Mouse (Mus musculus) thymus, postnatal 10 days (tissue): ENCODE data around the gene Ctnnd2.

Source experiments
- DNase-seq, 2 experiments: peaks; one replicate each; pipeline ENCODE4 v3.0.0; 2021; ENCODE audit warnings: low spot score in 2 of 2

The Ctnnd2 gene

GRCm38 (mm10) chr15:30719226-30719625, 546.8 kb downstream of the Ctnnd2 start:
- no peak for DNase-seq

- DNase-seq = no peak
Observed at GRCm38 (mm10) chr15:30721098-30721497, 548.7 kb downstream of the Ctnnd2 start.

- no peak for DNase-seq
Observed at GRCm38 (mm10) chr15:30726066-30726465, 553.7 kb downstream of the Ctnnd2 start.

- no peak for DNase-seq
Observed at GRCm38 (mm10) chr15:30738178-30738577, 565.8 kb downstream of the Ctnnd2 start.

GRCm38 (mm10) chr15:30740728-30741127, 568.3 kb downstream of the Ctnnd2 start:
- peak; percentile 8 to 41 for DNase-seq

GRCm38 (mm10) chr15:30757991-30758390, 585.6 kb downstream of the Ctnnd2 start:
- DNase-seq = no peak

- DNase-seq = no peak
Observed at GRCm38 (mm10) chr15:30762211-30762610, 589.8 kb downstream of the Ctnnd2 start.

GRCm38 (mm10) chr15:30762695-30763285, 590.4 kb downstream of the Ctnnd2 start:
- DNase-seq = no peak

GRCm38 (mm10) chr15:30776931-30777330, 604.5 kb downstream of the Ctnnd2 start:
- DNase-seq = no peak

GRCm38 (mm10) chr15:30777801-30778200, 605.4 kb downstream of the Ctnnd2 start:
- no peak for DNase-seq

- no peak for DNase-seq
Observed at GRCm38 (mm10) chr15:30779903-30780302, 607.5 kb downstream of the Ctnnd2 start.

- DNase-seq = no peak
Observed at GRCm38 (mm10) chr15:30780977-30781376, 608.6 kb downstream of the Ctnnd2 start.

- no peak for DNase-seq
Observed at GRCm38 (mm10) chr15:30785706-30786320, 613.4 kb downstream of the Ctnnd2 start.

- DNase-seq = no peak
Observed at GRCm38 (mm10) chr15:30793260-30793659, 620.9 kb downstream of the Ctnnd2 start.

GRCm38 (mm10) chr15:30795723-30796122, 623.3 kb downstream of the Ctnnd2 start:
- no peak for DNase-seq

GRCm38 (mm10) chr15:30827424-30828263, 655.3 kb downstream of the Ctnnd2 start:
- no peak for DNase-seq

GRCm38 (mm10) chr15:30857277-30858176, 685.1 kb downstream of the Ctnnd2 start:
- no peak for DNase-seq

GRCm38 (mm10) chr15:30867429-30867828, 695.0 kb downstream of the Ctnnd2 start:
- no peak for DNase-seq

- DNase-seq = no peak
Observed at GRCm38 (mm10) chr15:30869673-30870512, 697.5 kb downstream of the Ctnnd2 start.

- DNase-seq = no peak
Observed at GRCm38 (mm10) chr15:30875523-30875922, 703.1 kb downstream of the Ctnnd2 start.
